Mouse (Mus musculus): Measurements from ENCODE around the gene Washc1.
A peak's percentile ranks its signal among the peaks of the same experiment; 100 is the strongest.
"Not testable (repeated sequence)": the region's sequence is repeated elsewhere in the genome, so short reads cannot be mapped to it uniquely, and the experiment has no call there.

Gene Washc1

GRCm38 (mm10) chr17:66111402-66111959 is at the start of gene Washc1:
Gene Washc1, plus strand, starts transcription at chr17:66111545.
- peak; percentile 87 for DNase-seq

GRCm38 (mm10) chr17:66065115-66065514 is 46.2 kb upstream of the Washc1 start:
- no peak for DNase-seq

GRCm38 (mm10) chr17:66069036-66069435 is 42.3 kb upstream of the Washc1 start:
- not testable (repeated sequence) for DNase-seq

GRCm38 (mm10) chr17:66073971-66074370 is 37.4 kb upstream of the Washc1 start:
- no peak for DNase-seq

DNA sequence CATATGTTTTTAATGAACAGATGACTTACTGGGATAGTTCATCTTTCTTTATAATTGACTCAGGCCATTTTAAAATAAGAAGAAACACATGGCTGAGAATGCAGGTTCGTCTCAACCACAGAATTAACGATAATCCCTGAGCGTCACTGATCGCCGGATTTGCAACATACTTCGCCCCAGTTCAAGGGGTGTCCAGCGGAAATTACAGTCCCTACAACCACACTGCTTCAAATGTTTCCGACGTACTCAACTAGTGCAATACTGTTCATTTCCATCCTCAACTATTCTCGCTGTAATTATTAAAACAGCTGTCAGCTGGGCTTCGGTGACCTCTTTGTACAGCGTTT is 35.5 kb upstream of the Washc1 start:
- DNase-seq, result no peak

- DNase-seq, result peak; percentile 29
These were observed 35.0 kb upstream of the Washc1 start for GRCm38 (mm10) chr17:66076174-66076927.

DNA sequence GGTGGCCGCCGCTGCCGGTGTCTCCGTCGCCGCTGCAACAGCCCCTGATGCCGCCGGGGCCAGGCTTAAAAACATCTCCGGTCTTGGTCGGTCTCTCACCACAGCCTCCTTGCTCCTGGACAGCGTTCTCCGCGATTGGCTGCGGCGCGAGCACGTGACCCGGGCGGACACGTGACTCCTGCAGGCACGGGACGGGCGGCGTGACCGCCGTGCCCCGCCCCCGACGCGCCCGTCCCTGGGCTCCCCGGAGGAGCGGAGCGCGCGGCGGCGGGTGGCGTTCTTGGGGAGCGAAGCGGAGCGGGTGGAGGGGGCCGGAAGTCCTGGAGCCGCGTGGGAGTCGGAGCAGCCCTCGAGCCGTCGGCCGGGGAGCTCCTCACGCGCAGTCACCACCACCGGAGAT is 34.4 kb upstream of the Washc1 start, which contains the start of gene Ankrd12:
TSS of gene Ankrd12 (minus strand) at position 156 of the 400 bp plus-strand sequence.
- DNase-seq, result peak; percentile 97

- no peak for DNase-seq
These were observed 33.9 kb upstream of the Washc1 start for GRCm38 (mm10) chr17:66077437-66077850.

- DNase-seq, result no peak
These were observed 26.9 kb upstream of the Washc1 start for GRCm38 (mm10) chr17:66084486-66084885.

DNA sequence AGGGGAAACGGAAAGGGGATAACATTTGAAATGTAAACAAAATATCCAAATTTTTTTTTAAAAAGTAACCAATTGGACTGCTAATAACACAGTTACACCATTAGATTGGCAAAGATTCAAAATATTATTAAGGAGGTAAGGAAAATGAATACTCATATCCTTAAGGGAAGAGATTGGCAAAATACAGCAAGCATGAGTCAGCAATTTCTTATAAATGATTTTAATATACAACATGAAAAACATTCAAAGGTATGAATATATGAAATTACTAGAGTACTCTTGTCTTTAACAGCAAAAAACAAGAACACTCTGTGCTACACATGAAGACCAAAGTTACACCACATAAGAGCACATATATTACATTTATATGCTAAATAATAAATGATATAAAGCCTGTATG is 26.3 kb upstream of the Washc1 start:
- DNase-seq, result no peak

- DNase-seq, result no peak
These were observed 21.1 kb upstream of the Washc1 start for GRCm38 (mm10) chr17:66090251-66090650.

- no peak for DNase-seq
These were observed 20.0 kb upstream of the Washc1 start for GRCm38 (mm10) chr17:66091392-66091791.

DNA sequence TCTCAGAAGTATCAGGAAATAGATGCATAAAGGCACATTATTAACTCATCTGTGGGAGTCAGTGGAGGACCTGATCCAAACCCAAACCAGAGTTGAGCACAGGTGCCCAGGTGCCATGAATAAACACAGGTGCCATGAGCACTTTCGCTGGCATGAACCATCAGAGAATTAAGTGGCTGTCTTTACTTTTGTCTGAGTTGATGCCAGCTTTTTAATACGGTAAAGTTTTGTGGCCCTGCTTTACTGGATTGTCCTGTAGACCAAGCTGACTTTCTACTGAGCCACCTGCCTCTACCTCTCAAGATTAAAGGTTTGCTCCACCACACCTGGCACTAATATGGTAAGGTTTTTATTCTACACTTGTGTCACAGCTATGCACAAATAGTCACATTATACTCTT is 19.3 kb upstream of the Washc1 start:
- no peak for DNase-seq

GRCm38 (mm10) chr17:66092664-66093063 is 18.7 kb upstream of the Washc1 start:
- no peak for DNase-seq

GRCm38 (mm10) chr17:66100566-66101379 is 10.6 kb upstream of the Washc1 start:
- DNase-seq, result peak; percentile 36

- peak; percentile 90 for DNase-seq
These were observed 9.7 kb upstream of the Washc1 start, which contains the start of gene Ndufv2 for GRCm38 (mm10) chr17:66101380-66102330. Gene Ndufv2, minus strand, starts transcription at chr17:66101559.

GRCm38 (mm10) chr17:66104076-66104475 is 7.3 kb upstream of the Washc1 start:
- no peak for DNase-seq

DNA sequence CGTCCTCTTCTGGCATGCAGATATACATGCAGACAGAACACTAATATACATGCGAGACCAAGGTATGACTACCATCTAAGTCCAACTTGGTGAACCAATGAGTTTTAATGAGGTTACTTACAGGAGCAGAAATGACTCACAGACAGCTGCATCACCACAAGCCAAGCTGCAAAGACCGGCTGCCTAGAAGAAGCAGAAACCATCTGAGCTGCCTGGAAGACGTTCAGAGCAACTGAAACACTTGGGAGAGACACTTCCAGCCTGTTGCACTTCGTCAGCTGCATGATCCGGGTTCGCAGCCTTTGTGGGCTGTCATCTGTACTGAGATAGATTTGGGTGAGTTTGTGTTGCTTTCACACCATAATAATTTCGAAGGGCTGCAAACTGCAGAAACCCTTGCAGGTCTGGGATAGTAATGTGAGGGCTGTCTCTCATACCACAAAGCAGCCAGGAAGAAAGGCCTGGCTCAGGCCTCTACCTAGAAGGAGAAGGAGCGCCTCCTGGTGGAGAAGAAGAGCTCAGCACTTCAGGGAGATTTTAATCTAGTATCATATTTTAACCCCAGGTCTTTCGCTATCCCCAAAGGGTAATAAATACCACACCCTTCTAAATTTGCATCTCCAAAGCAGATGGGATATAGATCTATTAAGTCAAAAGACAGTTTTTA is 4.6 kb upstream of the Washc1 start:
- peak; percentile 19 for DNase-seq

DNA sequence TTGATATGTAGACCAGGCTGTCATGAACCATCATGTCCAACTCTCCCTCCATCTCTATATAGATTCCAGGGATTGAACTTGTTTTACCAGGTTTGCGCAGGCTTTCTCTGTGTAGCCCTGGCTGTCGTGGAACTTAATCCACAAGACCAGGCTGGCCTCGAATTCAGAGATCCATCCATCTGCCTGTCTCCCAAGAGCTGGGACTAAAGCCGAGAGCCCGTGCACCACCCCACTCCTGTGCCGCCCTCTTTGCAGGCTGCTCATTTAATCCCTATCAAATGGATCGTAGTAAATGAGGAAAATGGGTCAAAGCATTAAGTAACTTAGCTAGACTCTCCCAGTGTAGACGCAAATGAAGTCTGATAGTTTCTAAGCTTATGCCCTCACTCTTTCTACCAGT is 3.9 kb upstream of the Washc1 start:
- no peak for DNase-seq

- no peak for DNase-seq
These were observed 3.1 kb upstream of the Washc1 start for GRCm38 (mm10) chr17:66108198-66108597.

- no peak for DNase-seq
These were observed 599 bp upstream of the Washc1 start for GRCm38 (mm10) chr17:66110746-66111145.

- DNase-seq, result no peak
These were observed 821 bp downstream of the Washc1 start for GRCm38 (mm10) chr17:66112166-66112565.
